Mouse (Mus musculus): ENCODE results near the gene Frmd4a. TPM values are rescaled to one million over a fixed set of nuclear protein-coding genes. Genes with fewer than 3 reads are reported as not detected.

The Frmd4a gene
- polyA plus RNA-seq, 1 experiment from 2014 or later: 39.5 TPM

DNA sequence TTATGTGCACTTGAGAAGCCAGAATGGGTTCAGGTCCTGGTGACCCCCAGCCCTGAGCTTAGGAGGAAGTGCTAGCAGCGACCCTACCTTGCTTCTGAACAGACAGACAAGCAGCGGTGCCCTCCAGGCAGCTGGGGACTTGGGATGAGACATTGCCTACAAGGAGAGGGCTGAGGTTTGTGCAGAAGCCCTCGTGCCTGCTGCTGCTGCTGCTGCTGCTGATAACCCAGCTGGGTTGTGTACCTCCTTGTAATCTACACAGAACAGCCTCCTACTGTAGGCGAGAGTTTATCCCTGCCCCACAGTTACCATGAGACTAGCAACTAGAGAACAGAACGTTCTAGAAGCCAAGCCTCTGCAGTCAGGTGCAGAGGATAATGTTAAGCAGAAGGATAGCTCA is 543.7 kb downstream of the Frmd4a start:
- H3K27me3 ChIP-seq: no peaks in the 10 kb centered on the region
- WGBS: 26% methylated on average over 5 of the region's 5 CpGs
- H3K4me2 ChIP-seq: peak overlapping the region; percentile 77
- no peak for ATAC-seq
- peak overlapping the region; percentile 80 for H3K9ac ChIP-seq
- peaks cover 8% of the 10 kb centered on the region for H3K36me3 ChIP-seq (ENCODE audit: poor library complexity, severe bottlenecking)
- peak overlapping the region; percentile 96; the same call in 1 of the 2 replicates for H3K27ac ChIP-seq
- no peaks in the 10 kb centered on the region for H3K9me3 ChIP-seq (replicated peaks)
- peak overlapping the region; percentile 50 for H3K4me3 ChIP-seq
- H3K4me1 ChIP-seq: peaks cover 81% of the 10 kb centered on the region

DNA sequence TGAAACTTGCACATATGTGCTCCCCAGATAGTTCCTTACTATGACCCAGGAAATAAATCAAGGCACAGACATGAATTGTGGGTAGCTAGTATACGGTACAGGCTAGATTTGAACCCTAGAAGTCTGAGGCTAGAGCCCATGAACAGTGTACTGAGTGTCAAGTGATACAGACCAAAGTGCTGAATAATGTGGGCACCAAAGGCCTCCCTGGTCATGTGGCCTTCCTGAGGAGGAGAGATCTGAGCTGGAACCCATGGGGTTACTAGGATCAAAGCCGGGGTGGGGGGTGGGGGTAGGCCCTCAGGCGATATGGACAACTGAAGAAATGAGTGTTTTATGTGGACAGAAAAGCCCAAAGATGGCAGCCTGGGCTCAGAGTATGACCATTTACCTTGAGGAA is 544.9 kb downstream of the Frmd4a start:
- H3K4me3 ChIP-seq: peak overlapping the region; percentile 50
- peaks cover 69% of the 10 kb centered on the region for H3K4me1 ChIP-seq
- H3K27ac ChIP-seq: no peak overlapping the region
- no peaks in the 10 kb centered on the region for H3K9me3 ChIP-seq (replicated peaks)
- H3K9ac ChIP-seq: peak overlapping the region; percentile 80
- H3K36me3 ChIP-seq (ENCODE audit: poor library complexity, severe bottlenecking): peaks cover 20% of the 10 kb centered on the region
- WGBS: 79% methylated on average over 3 of the region's 3 CpGs
- peak overlapping the region; percentile 77 for H3K4me2 ChIP-seq
- no peak for ATAC-seq
- no peaks in the 10 kb centered on the region for H3K27me3 ChIP-seq

DNA sequence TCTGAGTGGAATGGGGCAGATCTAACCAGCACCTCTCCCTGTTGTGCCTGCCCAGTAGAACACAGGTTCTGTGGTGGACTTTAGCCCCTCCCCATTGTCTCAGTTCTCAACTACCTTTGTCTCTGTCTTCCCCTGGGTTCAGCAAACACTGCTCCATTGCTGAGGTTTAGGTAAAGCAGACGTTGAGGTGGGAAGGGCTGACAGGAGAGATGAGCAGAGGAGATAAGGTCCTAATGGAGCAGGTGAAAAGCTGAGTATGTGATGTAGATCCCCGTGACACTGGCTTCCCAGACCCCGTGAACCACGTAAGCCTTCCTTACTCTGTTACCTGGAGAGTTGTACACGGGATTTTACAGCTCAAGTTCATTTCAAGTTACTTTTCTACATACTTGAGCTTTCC is 545.3 kb downstream of the Frmd4a start:
- H3K9ac ChIP-seq: peak overlapping the region; percentile 80; the same call in 1 of the 2 replicates
- peaks cover 25% of the 10 kb centered on the region for H3K36me3 ChIP-seq (ENCODE audit: poor library complexity, severe bottlenecking)
- no peak for ATAC-seq
- peak overlapping the region; percentile 77 for H3K4me2 ChIP-seq
- no peaks in the 10 kb centered on the region for H3K9me3 ChIP-seq (replicated peaks)
- H3K4me3 ChIP-seq: peak overlapping the region; percentile 50
- H3K27ac ChIP-seq: peak overlapping the region; percentile 25; the same call in 1 of the 2 replicates
- H3K27me3 ChIP-seq: no peaks in the 10 kb centered on the region
- H3K4me1 ChIP-seq: peaks cover 65% of the 10 kb centered on the region
- WGBS: 63% methylated on average over 5 of the region's 5 CpGs

DNA sequence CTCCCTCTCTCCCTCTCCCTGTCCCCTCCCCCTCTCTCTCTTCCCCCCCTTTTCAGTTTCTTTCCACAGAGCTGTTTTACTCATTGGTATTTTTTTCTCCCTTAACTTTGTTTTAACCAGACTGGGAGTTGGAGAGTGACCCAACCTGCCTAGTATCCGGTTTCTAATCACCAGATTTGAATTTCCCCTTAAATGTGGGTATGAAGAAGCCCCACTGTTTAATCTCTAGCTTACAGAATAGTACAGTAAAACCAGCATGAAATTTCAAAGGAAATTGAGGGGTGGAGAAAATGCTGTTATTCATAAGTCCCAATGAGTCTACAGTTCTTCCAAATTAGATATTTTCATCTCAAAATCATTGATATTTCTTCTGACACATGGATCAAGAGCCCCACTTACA is 545.8 kb downstream of the Frmd4a start:
- peak overlapping the region; percentile 77 for H3K4me2 ChIP-seq
- H3K27ac ChIP-seq: peak overlapping the region; percentile 25; the same call in 1 of the 2 replicates
- H3K4me1 ChIP-seq: peaks cover 60% of the 10 kb centered on the region
- peaks cover 29% of the 10 kb centered on the region for H3K36me3 ChIP-seq (ENCODE audit: poor library complexity, severe bottlenecking)
- WGBS: 59% methylated on average over 1 of the region's 1 CpGs
- H3K9me3 ChIP-seq (replicated peaks): no peaks in the 10 kb centered on the region
- ATAC-seq: no peak
- peak overlapping the region; percentile 80; the same call in 1 of the 2 replicates for H3K9ac ChIP-seq
- peak overlapping the region; percentile 50 for H3K4me3 ChIP-seq
- no peaks in the 10 kb centered on the region for H3K27me3 ChIP-seq

- Histone ChIP-seq H3K9me3 (replicated peaks) (no peaks in the 10 kb centered on the region), H3K4me3 (no peak overlapping the region), H3K27me3 (no peaks in the 10 kb centered on the region), H3K4me2 (no peak overlapping the region), H3K4me1 (peaks cover 38% of the 10 kb centered on the region), H3K9ac (no peak overlapping the region), H3K27ac (no peak overlapping the region), H3K36me3 (ENCODE audit: poor library complexity, severe bottlenecking) (peaks cover 43% of the 10 kb centered on the region)
- WGBS: 93% methylated on average over 4 of the region's 4 CpGs
- no peak for ATAC-seq
Observed at GRCm38 (mm10) chr2:4566260-4566955, 548.9 kb downstream of the Frmd4a start.

DNA sequence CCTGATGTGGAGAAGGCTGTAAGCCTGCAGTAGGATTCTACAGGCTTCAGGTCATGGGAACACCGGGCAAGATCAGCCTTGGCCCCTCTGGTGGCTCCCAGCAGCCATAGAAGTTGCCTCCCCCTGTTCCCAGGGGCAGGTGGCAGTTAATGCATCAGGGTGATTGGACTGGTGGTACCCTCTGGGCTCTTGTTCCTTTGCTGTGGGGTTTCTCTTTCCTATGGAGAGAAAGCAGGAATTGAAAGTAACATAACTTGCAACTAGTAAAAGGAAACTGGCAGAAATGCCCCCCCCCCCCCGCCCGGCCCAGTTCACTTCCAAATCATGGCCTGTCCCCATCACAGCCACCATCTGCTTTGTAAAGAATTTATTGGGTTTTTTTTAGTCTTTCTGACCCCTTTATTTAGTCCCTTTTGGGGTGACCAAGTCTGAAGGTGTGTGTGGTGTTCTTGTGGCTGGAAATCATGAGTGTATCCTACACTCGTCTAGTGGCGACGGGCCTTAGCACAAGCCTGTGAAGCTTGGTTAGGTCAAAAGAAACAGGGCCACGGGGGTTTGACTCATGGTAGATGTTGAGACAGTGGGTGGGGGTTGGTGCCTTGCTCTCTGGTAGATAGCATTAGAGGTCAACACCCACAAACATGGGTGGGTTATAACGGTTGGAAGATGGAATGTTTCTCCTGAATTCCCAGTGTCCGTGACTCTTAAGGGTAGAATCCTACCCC is 549.6 kb downstream of the Frmd4a start:
- Histone ChIP-seq H3K9ac (no peak overlapping the region), H3K27me3 (no peaks in the 10 kb centered on the region), H3K9me3 (replicated peaks) (no peaks in the 10 kb centered on the region), H3K36me3 (ENCODE audit: poor library complexity, severe bottlenecking) (peaks cover 47% of the 10 kb centered on the region), H3K4me3 (no peak overlapping the region), H3K4me2 (no peak overlapping the region), H3K4me1 (peaks cover 31% of the 10 kb centered on the region), H3K27ac (no peak overlapping the region)
- WGBS: 90% methylated on average over 9 of the region's 9 CpGs
- ATAC-seq: no peak

- Histone ChIP-seq H3K36me3 (ENCODE audit: poor library complexity, severe bottlenecking) (peaks cover 66% of the 10 kb centered on the region), H3K9me3 (replicated peaks) (no peaks in the 10 kb centered on the region), H3K9ac (no peak overlapping the region), H3K4me1 (peaks cover 12% of the 10 kb centered on the region; the same call in 1 of the 2 replicates), H3K4me2 (no peak overlapping the region), H3K27ac (no peak overlapping the region), H3K27me3 (no peaks in the 10 kb centered on the region), H3K4me3 (no peak overlapping the region)
- WGBS: 87% methylated on average over 5 of the region's 5 CpGs
- no peak for ATAC-seq
Observed at GRCm38 (mm10) chr2:4568967-4569366, 551.5 kb downstream of the Frmd4a start.

GRCm38 (mm10) chr2:4570186-4570861 is 552.8 kb downstream of the Frmd4a start:
- 93% methylated on average over 10 of the region's 10 CpGs for WGBS
- Histone ChIP-seq H3K36me3 (ENCODE audit: poor library complexity, severe bottlenecking) (peaks cover 79% of the 10 kb centered on the region), H3K4me3 (no peak overlapping the region), H3K9me3 (replicated peaks) (no peaks in the 10 kb centered on the region), H3K27ac (no peak overlapping the region), H3K27me3 (no peaks in the 10 kb centered on the region), H3K4me1 (0 out of 2 replicates have a peak, but pooled peaks cover 6% of the 10 kb centered on the region), H3K4me2 (no peak overlapping the region), H3K9ac (no peak overlapping the region)
- ATAC-seq: no peak

DNA sequence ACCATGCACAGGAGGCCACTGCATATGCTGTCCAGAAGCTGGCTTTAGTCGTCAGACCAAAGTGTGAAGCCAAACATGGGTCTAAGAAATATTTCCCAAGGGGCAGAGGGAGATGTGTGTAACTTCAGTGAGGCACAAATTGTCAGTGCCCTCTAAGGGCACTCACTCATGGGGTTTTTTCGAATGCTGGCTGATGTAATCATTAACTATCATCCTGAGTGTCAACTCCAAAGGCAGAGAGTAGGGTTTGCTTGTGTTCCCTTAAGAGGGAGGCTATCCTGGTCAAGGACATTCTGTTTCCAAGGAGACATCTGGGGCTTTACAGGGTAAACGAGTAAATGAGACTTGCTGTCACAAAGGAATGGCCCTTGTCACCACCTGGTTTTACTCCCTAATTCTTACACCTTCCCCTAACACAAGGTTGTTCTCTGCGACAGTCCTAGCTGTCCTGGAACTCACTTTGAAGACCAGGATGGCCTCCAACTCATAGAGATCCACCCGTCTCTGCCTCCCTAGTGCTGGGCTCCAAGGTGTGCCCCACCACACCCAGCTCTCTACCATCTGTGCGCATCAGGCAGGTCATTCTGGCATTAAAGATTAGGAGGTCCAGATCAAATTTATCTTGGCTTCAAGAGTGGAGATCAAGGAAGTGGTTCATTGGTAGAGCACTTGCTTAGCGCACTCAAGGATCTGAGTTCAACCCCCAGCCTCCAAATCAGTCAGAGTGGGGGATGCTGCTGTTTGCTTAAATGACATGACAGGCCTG is 555.2 kb downstream of the Frmd4a start:
- Histone ChIP-seq H3K27me3 (no peaks in the 10 kb centered on the region), H3K9me3 (replicated peaks) (no peaks in the 10 kb centered on the region), H3K4me1 (0 out of 2 replicates have a peak, but pooled peaks cover 6% of the 10 kb centered on the region), H3K4me2 (no peak overlapping the region), H3K27ac (no peak overlapping the region), H3K9ac (no peak overlapping the region), H3K4me3 (no peak overlapping the region), H3K36me3 (ENCODE audit: poor library complexity, severe bottlenecking) (peaks cover 78% of the 10 kb centered on the region)
- 87% methylated on average over 7 of the region's 7 CpGs for WGBS
- no peak for ATAC-seq

GRCm38 (mm10) chr2:4573386-4573785 is 555.9 kb downstream of the Frmd4a start:
- no peak for ATAC-seq
- Histone ChIP-seq H3K9me3 (replicated peaks) (no peaks in the 10 kb centered on the region), H3K4me2 (no peak overlapping the region), H3K9ac (no peak overlapping the region), H3K36me3 (ENCODE audit: poor library complexity, severe bottlenecking) (peaks cover 77% of the 10 kb centered on the region), H3K4me1 (0 out of 2 replicates have a peak, but pooled peaks cover 6% of the 10 kb centered on the region), H3K27ac (no peak overlapping the region; the same call in 1 of the 2 replicates), H3K27me3 (no peaks in the 10 kb centered on the region), H3K4me3 (no peak overlapping the region)
- WGBS: 74% methylated on average over 4 of the region's 4 CpGs

GRCm38 (mm10) chr2:4574251-4574650 is 556.7 kb downstream of the Frmd4a start:
- no peaks in the 10 kb centered on the region for H3K27me3 ChIP-seq
- 85% methylated on average over 5 of the region's 5 CpGs for WGBS
- no peaks in the 10 kb centered on the region for H3K9me3 ChIP-seq (replicated peaks)
- 0 out of 2 replicates have a peak, but pooled peaks cover 3% of the 10 kb centered on the region for H3K4me1 ChIP-seq
- peaks cover 80% of the 10 kb centered on the region for H3K36me3 ChIP-seq (ENCODE audit: poor library complexity, severe bottlenecking)
- H3K27ac ChIP-seq: no peak overlapping the region
- H3K4me3 ChIP-seq: no peak overlapping the region
- no peak for ATAC-seq
- H3K4me2 ChIP-seq: no peak overlapping the region
- H3K9ac ChIP-seq: no peak overlapping the region

Measured in forebrain, embryonic 13.5 days (tissue).